Mouse (Mus musculus) forebrain, embryonic 12.5 days (tissue): ENCODE measurements around the gene Rad23b. TPM values are rescaled to one million over a fixed set of nuclear protein-coding genes. Genes with fewer than 3 reads are reported as not detected.
"Not testable (repeated sequence)": the region's sequence is repeated elsewhere in the genome, so short reads cannot be mapped to it uniquely, and the experiment has no call there.

Experiments used
- ATAC-seq: fragments of 200-750 bp; cut with Nextera tagmentation; 2 replicates; pipeline ENCODE4 v1.8.0; 2017; ENCODE audit warnings: moderate TSS enrichment; ENCODE audit not compliant: low FRiP score
- H3K27ac ChIP-seq: fragments of 300-500 bp; sonication (generic); 2 replicates; pipeline ENCODE4 v1.5.1; 2016; ENCODE audit warnings: mild to moderate bottlenecking
- H3K27me3 ChIP-seq: fragments of 300-500 bp; sonication (generic); 2 replicates; pipeline ENCODE4 v1.6.1; 2016; ENCODE audit warnings: mild to moderate bottlenecking
- H3K36me3 ChIP-seq: fragments of 300-500 bp; sonication (generic); replicated peaks from 2 replicates; pipeline ENCODE4 v1.6.1; 2016; ENCODE audit warnings: mild to moderate bottlenecking
- H3K4me1 ChIP-seq: fragments of 300-500 bp; sonication (generic); 2 replicates; pipeline ENCODE4 v1.6.1; 2016
- H3K4me2 ChIP-seq: fragments of 300-500 bp; sonication (generic); 2 replicates; pipeline ENCODE4 v1.6.1; 2016; ENCODE audit warnings: mild to moderate bottlenecking, moderate library complexity
- H3K4me3 ChIP-seq: fragments of 300-500 bp; sonication (generic); replicated peaks from 2 replicates; pipeline ENCODE4 v1.5.1; 2016; ENCODE audit warnings: mild to moderate bottlenecking
- H3K9ac ChIP-seq: fragments of 300-500 bp; sonication (generic); 2 replicates; pipeline ENCODE4 v1.6.1; 2016; ENCODE audit warnings: mild to moderate bottlenecking
- H3K9me3 ChIP-seq: fragments of 300-500 bp; sonication (generic); 2 replicates; pipeline ENCODE4 v1.6.1; 2016
- WGBS: fragments of 180-500 bp; shearing (Covaris S2); methylation state at CpG from one replicate; pipeline ENCODE4 v1.1.7; 2016; 5-methylcytosine and 5-hydroxymethylcytosine counted together
- polyA plus RNA-seq: library from polyadenylated mRNA; unstranded; fragments of >200 nt; fragmentation: Nextera tagmentation; extraction: Ambion mirVana; gene quantifications from 2 replicates; pipeline ENCODE4 v1.2.1, GENCODE M21; 2016

Rad23b gene
- 120 and 126 TPM in 2 replicates for polyA plus RNA-seq

DNA sequence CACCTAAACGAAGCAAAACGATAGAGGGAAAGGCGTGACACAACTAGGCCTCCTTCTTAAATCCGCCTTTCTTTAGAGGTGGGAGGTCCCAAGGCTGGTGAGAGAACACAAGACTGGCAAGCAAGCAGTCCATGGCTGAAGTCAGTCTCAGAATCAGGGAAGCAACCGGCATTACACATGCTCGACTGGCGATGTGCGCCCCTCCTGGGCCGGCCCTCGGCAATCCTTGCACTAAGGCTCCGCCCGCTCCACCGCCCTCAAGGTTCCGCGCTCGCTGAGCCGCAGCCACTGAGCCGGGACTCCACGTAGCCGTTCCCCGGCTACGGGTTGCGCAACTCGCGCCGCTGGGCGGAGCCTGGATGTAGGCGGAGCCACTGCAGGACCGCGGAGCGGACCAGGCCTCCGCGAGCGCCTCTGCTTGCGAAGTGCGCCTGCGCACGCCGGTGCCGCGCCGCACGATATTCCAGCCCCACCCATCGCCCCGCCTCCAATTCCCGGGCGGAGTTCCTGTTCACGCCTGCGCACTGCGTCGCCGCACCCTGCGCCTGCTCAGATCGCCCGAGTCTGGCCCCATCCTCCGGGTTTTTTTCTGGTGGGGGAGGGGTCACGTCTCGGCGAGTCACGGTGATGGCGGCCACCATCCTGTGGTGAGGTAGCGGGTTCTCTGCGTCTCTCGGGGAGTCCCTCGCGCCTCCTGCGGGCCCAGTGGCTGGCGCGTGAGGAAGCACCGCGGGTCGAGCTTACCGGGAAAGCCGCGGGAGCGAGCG is at the start of gene Rad23b:
Rad23b (plus strand) TSS at position 592 of the 767 bp plus-strand sequence.
- Histone ChIP-seq H3K9me3 (no peaks in the 10 kb centered on the region), H3K9ac (peak within 1 kb of the TSS; percentile 96), H3K27ac (peak within 1 kb of the TSS; percentile 88), H3K36me3 (no peaks in the 10 kb centered on the region), H3K27me3 (no peaks in the 10 kb centered on the region), H3K4me3 (peak within 1 kb of the TSS; percentile 90), H3K4me1 (peaks cover 23% of the 10 kb centered on the region), H3K4me2 (peak within 1 kb of the TSS; percentile 67)
- ATAC-seq: peak; percentile 98
- WGBS: under 1% methylated on average over 77 of the region's 77 CpGs

DNA sequence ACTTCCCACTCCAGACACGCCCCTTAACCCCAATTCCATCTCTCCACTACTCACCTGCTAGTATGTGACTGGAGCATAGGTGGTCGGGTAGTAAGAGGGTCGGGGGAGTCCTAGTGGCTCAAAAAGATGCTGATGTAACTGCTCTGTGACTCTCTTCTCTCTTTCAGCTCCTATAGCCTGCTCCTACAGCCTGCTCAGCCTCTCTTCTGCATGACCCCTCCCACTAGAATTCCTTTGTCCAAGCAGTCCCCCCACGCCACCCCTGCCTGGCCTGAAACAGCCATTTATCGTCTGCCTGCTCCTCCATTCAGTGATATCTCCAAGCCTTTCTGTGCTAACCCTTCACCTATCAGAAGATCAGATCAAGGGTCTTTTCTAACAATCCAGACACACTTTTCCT is 45.7 kb upstream of the Rad23b start:
- Histone ChIP-seq H3K9me3 (peaks cover 14% of the 10 kb centered on the region; the same call in 1 of the 2 replicates), H3K9ac (no peak overlapping the region)

DNA sequence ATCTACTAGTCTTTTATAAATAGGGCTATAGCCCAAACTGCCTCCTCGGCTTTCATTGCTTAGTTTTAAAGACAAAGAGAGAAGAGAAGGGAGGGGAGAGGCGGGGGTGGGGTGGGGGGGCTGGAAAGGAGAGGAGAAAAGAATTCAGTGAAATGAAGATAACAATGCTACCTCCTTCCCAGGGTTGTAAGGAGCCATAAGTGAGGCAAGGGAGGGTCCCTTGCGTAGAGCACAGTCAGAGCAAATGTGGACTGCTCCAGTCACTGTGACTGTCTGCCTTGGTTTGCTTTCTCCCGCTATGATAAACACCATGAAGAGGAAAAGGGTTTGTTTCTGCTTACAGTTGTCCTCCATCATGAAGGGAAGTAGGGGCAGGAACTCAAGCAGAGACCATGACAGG is 43.2 kb upstream of the Rad23b start:
- H3K27me3 ChIP-seq: no peaks in the 10 kb centered on the region
- H3K9me3 ChIP-seq: peaks cover 14% of the 10 kb centered on the region; the same call in 1 of the 2 replicates
- WGBS: 79% methylated on average over 3 of the region's 4 CpGs
- no peaks in the 10 kb centered on the region for H3K4me1 ChIP-seq
- no peak overlapping the region for H3K4me2 ChIP-seq
- no peak overlapping the region for H3K4me3 ChIP-seq
- no peak overlapping the region for H3K27ac ChIP-seq
- H3K9ac ChIP-seq: no peak overlapping the region
- H3K36me3 ChIP-seq: no peaks in the 10 kb centered on the region
- no peak for ATAC-seq

More for the DNA sequence above, 45.7 kb upstream of the Rad23b start:
- H3K27me3 ChIP-seq: no peaks in the 10 kb centered on the region
- no peaks in the 10 kb centered on the region for H3K36me3 ChIP-seq
- H3K4me2 ChIP-seq: no peak overlapping the region
- H3K27ac ChIP-seq: no peak overlapping the region
- no peak overlapping the region for H3K4me3 ChIP-seq
- 88% methylated on average over 5 of the region's 5 CpGs for WGBS
- H3K4me1 ChIP-seq: no peaks in the 10 kb centered on the region
- no peak for ATAC-seq

DNA sequence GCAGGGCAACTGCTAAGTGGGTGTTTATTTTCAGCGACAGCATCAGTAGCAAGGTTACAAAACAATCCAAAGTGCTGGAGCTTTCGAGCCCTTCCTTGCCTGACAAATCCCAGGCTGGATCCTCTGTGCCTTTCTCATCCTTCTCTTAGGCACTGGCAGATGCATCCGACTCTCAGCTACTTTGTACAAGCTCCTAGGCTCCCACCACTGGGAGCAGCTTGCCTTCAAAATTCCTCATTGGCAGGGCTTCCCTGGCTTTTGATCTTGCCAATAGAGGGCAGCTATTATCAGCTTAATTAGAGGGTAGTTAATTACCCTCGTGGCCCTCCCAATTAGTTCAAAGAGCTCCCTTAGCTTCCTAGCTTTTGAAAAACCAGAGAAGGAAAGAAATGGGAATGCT is 33.1 kb upstream of the Rad23b start:
- no peak for ATAC-seq
- Histone ChIP-seq H3K4me1 (no peaks in the 10 kb centered on the region), H3K4me2 (no peak overlapping the region), H3K9me3 (no peaks in the 10 kb centered on the region), H3K27ac (no peak overlapping the region), H3K27me3 (no peaks in the 10 kb centered on the region), H3K9ac (no peak overlapping the region), H3K4me3 (no peak overlapping the region), H3K36me3 (no peaks in the 10 kb centered on the region)
- 27% methylated on average over 4 of the region's 4 CpGs for WGBS

DNA sequence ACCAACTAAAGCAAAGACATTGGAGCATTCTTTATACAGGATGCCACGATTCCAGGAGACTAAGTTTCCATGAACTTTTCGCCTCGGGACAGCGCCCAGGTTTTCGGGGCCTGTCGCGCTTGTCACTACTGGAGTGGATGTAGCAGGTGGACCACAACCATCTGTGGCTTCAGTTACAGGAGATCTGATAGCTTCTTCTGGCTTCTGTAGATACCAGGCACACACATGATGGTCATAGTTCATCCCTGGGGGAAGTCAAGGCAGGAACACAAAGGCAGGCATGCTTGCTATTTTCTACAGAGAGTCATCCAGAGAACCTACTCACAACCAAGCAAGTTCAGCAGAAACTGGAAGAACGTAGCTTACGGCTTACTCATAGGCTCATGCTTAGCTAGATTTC is 31.5 kb upstream of the Rad23b start:
- not testable (repeated sequence) for H3K4me1 ChIP-seq, H3K27me3 ChIP-seq, H3K4me2 ChIP-seq, H3K9me3 ChIP-seq, H3K27ac ChIP-seq, H3K9ac ChIP-seq, H3K36me3 ChIP-seq, ATAC-seq, H3K4me3 ChIP-seq
- 95% methylated on average over 9 of the region's 9 CpGs for WGBS

DNA sequence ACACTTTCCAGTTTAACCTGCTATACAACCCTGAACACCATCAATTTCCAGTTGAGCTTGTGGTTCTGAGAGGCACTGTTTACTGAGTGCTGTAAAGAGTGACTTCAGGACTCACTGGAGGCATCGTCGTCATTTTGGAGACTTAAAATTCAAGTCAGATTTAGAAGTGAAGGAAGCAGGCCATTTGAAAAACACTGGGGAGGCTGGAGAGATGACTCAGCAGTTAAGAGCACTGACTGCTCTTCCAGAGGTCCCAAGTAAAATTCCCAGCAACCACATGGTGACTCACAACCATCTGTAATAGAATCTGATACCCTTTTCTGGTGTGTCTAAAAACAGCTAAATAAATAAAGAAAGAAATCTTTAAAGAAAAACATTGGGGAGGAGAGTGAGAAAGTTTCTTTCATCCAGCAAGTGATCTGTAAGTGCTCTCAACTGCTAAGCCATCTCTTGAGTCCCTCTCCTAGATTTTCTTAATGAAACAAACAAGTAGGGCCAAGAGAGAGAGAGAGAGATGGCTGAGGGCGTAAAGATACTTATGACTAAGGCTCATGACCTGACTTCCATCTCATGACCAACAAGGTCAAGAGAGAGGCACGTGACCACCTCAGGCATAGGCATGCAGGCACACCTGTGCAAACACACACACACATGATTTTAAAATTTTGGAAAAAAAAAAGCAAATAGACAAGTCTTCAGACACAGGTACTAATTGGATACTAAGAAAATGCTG is 23.9 kb upstream of the Rad23b start:
- WGBS: 73% methylated on average over 4 of the region's 4 CpGs
- Histone ChIP-seq H3K27me3 (no peaks in the 10 kb centered on the region), H3K9me3 (no peaks in the 10 kb centered on the region), H3K27ac (no peak overlapping the region), H3K36me3 (no peaks in the 10 kb centered on the region), H3K4me3 (no peak overlapping the region), H3K4me1 (no peaks in the 10 kb centered on the region), H3K9ac (no peak overlapping the region), H3K4me2 (no peak overlapping the region)
- ATAC-seq: no peak

DNA sequence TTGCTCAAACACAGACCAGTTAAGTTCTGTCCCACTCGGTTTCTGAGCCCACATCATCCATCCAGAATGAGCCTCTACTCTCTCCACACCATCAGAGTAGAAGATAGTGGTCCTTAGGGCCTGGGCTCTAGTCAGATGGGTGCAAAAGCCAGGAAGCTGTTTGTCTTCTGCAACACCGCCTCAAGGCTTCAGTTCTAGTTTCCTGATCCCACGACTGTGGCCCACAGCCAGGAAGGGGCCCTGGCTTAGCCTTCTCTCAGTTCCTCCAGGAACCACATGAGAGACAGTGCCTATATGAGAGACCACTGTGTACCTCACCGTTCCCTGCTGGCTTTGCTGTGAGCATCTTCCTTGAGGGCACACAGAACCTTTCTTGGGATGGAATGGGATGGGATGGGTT is 22.3 kb upstream of the Rad23b start:
- H3K4me2 ChIP-seq: no peak overlapping the region
- H3K9me3 ChIP-seq: no peaks in the 10 kb centered on the region
- no peaks in the 10 kb centered on the region for H3K36me3 ChIP-seq
- H3K4me1 ChIP-seq: no peaks in the 10 kb centered on the region
- 76% methylated on average over 4 of the region's 4 CpGs for WGBS
- no peaks in the 10 kb centered on the region for H3K27me3 ChIP-seq
- H3K4me3 ChIP-seq: no peak overlapping the region
- no peak overlapping the region for H3K9ac ChIP-seq
- H3K27ac ChIP-seq: no peak overlapping the region
- ATAC-seq: no peak

DNA sequence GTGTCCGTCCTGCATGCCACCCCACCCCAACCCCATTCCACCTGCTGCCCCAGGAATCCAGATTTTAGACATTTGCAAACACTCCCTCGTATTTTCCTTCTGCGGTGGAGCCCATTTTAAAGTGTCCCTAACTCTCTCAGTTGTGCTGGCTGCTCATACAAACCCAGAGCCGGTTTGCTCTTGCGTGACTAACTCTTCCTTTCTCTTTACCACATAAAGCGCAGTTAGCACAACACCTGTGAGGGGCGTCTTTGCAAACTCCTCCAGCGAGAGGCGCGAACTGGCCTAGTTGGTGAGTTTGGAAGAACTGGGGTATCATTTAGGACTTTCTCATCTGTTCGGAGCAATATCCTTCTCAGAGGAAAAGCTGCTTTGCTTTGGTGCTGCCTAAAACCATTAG is 21.4 kb upstream of the Rad23b start:
- WGBS: 85% methylated on average over 11 of the region's 11 CpGs
- ATAC-seq: no peak
- no peaks in the 10 kb centered on the region for H3K27me3 ChIP-seq
- H3K4me2 ChIP-seq: no peak overlapping the region
- no peak overlapping the region for H3K4me3 ChIP-seq
- H3K9ac ChIP-seq: no peak overlapping the region
- no peaks in the 10 kb centered on the region for H3K9me3 ChIP-seq
- H3K36me3 ChIP-seq: no peaks in the 10 kb centered on the region
- no peaks in the 10 kb centered on the region for H3K4me1 ChIP-seq
- no peak overlapping the region for H3K27ac ChIP-seq

DNA sequence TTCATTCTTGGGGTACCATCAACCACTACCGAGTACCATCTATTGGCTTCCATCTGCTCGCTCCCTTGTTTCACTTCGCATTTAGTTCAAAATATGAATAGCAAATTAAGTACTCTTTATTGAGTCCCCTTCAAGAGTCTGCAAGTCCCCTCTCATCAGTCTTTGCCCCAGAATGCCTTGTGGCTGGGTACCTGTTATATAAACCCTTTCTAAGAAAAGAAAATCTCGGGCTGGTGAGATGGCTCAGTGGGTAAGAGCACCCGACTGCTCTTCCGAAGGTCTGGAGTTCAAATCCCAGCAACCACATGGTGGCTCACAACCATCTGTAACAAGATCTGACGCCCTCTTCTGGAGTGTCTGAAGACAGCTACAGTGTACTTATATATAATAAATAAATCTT is 20.9 kb upstream of the Rad23b start:
- H3K4me1 ChIP-seq, H3K4me2 ChIP-seq, H3K4me3 ChIP-seq, H3K27me3 ChIP-seq, H3K27ac ChIP-seq, H3K9ac ChIP-seq, H3K9me3 ChIP-seq, H3K36me3 ChIP-seq, ATAC-seq: not testable (repeated sequence)
- WGBS: 93% methylated on average over 7 of the region's 7 CpGs

DNA sequence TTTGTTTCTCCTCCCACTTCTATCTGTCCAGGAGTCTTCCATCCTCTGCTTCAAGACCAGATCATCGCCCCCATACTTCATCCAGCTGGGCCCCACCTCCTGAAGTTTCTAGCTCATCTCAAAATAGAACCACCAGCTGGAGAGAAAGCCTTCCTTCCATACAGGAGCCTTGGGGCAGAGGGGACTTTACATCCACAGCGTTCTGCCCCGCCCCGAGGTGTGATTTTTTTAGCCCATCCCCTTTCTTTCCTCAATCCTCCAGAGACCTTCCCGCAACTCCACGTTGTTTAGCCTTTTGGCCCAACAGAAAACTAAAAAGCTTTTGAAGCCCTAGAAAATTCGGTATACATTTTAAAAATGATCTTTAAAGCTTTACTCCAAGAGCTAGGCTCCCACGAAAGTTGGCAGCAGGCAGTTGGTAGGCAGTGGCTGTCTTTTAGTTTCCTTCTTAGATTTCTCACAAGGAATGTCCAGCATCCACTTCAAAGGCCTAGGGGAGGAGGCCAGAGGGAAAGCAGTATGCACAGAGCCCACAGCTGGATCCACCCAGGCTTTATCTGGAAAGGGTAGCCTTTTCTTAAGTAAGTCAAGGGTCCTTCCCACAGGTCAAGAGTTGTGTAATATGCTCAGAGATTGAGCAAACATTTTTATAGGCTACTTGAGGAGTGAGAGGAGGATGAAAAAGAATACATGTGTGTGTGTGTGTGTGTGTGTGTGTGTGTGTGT is 20.1 kb upstream of the Rad23b start:
- Histone ChIP-seq H3K36me3 (no peaks in the 10 kb centered on the region), H3K9me3 (no peaks in the 10 kb centered on the region), H3K4me3 (no peak overlapping the region), H3K4me1 (no peaks in the 10 kb centered on the region), H3K27ac (no peak overlapping the region), H3K27me3 (no peaks in the 10 kb centered on the region), H3K9ac (no peak overlapping the region), H3K4me2 (no peak overlapping the region)
- ATAC-seq: no peak
- WGBS: 85% methylated on average over 8 of the region's 8 CpGs

DNA sequence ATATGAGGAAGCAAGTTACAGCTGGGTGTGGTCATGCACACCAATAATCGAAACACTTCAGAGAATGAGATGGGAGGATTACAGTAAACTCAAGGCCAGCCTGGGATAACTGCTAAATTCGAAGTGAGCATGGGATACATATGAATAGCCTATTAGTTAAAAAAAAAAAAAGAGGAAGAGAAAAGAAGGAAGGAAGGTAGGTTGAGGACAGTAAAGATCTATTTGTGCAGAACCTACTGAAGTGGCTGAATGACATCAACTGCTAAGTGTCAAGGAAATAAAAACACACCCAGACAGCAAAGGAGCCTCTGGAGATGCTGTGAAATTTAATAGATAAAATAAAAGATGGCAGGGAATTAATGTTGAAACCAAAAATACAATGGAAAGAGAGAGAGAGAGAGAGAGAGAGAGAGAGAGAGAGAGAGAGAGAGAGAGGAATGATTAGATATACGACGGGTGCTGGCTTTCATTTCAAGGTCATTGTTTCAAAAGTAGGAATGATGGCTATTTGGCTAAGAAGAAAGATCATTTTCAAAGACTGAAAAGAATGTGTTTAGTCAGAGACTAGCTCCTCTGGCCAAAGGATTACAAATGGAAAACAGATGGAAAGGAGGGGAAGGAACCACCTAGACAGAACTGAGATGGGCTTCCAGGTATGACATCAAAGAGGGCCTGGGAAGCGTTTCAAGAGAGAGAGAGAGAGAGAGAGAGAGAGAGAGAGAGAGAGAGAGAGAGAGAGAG is 14.6 kb upstream of the Rad23b start:
- Histone ChIP-seq H3K27me3 (no peaks in the 10 kb centered on the region), H3K36me3 (no peaks in the 10 kb centered on the region), H3K9ac (no peak overlapping the region), H3K4me3 (no peak overlapping the region), H3K27ac (no peak overlapping the region), H3K4me1 (no peaks in the 10 kb centered on the region), H3K9me3 (no peaks in the 10 kb centered on the region), H3K4me2 (no peak overlapping the region)
- ATAC-seq: no peak
- WGBS: 93% methylated on average over 5 of the region's 5 CpGs

DNA sequence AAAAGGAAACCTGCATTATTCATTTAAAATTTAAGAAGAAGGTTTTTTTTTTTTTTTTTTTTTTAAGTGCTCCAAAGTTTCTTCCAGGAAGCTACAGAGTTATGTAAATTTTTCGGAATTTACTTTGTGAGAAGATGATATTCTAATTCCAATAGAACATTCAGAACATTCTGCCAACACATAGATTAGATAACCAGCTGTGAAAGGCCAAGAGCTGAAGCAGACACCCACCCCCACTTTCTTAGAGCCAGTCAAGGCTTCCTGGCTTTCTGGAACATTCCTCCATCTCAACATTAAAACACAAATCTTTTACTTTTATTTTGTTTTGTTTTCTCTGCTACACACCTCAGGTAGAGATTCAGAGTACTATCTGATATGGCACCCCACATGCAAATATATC is 10.9 kb upstream of the Rad23b start:
- no peak overlapping the region for H3K4me3 ChIP-seq
- H3K4me1 ChIP-seq: no peaks in the 10 kb centered on the region
- no peak for ATAC-seq
- no peak overlapping the region for H3K9ac ChIP-seq
- 81% methylated on average over 1 of the region's 1 CpGs for WGBS
- H3K27me3 ChIP-seq: no peaks in the 10 kb centered on the region
- no peak overlapping the region for H3K4me2 ChIP-seq
- no peak overlapping the region for H3K27ac ChIP-seq
- no peaks in the 10 kb centered on the region for H3K36me3 ChIP-seq
- no peaks in the 10 kb centered on the region for H3K9me3 ChIP-seq
